Mouse (Mus musculus): Measurements from ENCODE around the gene Ginm1. TPM values are rescaled to one million over a fixed set of nuclear protein-coding genes. Genes with fewer than 3 reads are reported as not detected.
"Not testable (repeated sequence)": the region's sequence is repeated elsewhere in the genome, so short reads cannot be mapped to it uniquely, and the experiment has no call there.

Ginm1 gene
- polyA plus RNA-seq, 1 experiment from 2014 or later: 103 TPM

- Histone ChIP-seq H3K27ac (ENCODE audit: low read length) (peak overlapping the region; percentile 73), H3K4me3 (ENCODE audit: low read length) (peak overlapping the region; percentile 100), H3K27me3 (ENCODE audit: control insufficient read depth, insufficient read depth, low read depth, low read length) (no peaks in the 10 kb centered on the region), H3K4me1 (replicated peaks; ENCODE audit: control insufficient read depth, insufficient read depth, low read length) (peaks cover 6% of the 10 kb centered on the region; the same call in 1 of the 2 replicates), H3K9me3 (ENCODE audit: control insufficient read depth, low read length) (no peaks in the 10 kb centered on the region), H3K4me2 (ENCODE audit: low read depth, low read length) (peak overlapping the region; percentile 83), H3K9ac (ENCODE audit: low read length) (peak overlapping the region; percentile 92), H3K36me3 (ENCODE audit: control insufficient read depth, insufficient read depth, low read length) (peaks cover 7% of the 10 kb centered on the region)
- ATAC-seq (ENCODE audit: low read depth): peak; percentile 97
- WGBS: under 1% methylated on average over 63 of the region's 77 CpGs
These were observed 12.1 kb downstream of the Ginm1 start for GRCm38 (mm10) chr10:7780238-7781176.

GRCm38 (mm10) chr10:7779751-7780237 is 12.8 kb downstream of the Ginm1 start:
- no peaks in the 10 kb centered on the region for H3K9me3 ChIP-seq (ENCODE audit: control insufficient read depth, low read length)
- peak overlapping the region; percentile 100 for H3K4me3 ChIP-seq (ENCODE audit: low read length)
- 19% methylated on average over 7 of the region's 7 CpGs for WGBS
- ATAC-seq (ENCODE audit: low read depth): no peak
- no peak overlapping the region for H3K27ac ChIP-seq (ENCODE audit: low read length)
- peak overlapping the region; percentile 92 for H3K9ac ChIP-seq (ENCODE audit: low read length)
- H3K4me1 ChIP-seq (replicated peaks; ENCODE audit: control insufficient read depth, insufficient read depth, low read length): peaks cover 6% of the 10 kb centered on the region; the same call in 1 of the 2 replicates
- H3K4me2 ChIP-seq (ENCODE audit: low read depth, low read length): peak overlapping the region; percentile 83
- H3K36me3 ChIP-seq (ENCODE audit: control insufficient read depth, insufficient read depth, low read length): peaks cover 7% of the 10 kb centered on the region
- no peaks in the 10 kb centered on the region for H3K27me3 ChIP-seq (ENCODE audit: control insufficient read depth, insufficient read depth, low read depth, low read length)

- H3K4me1 ChIP-seq (replicated peaks; ENCODE audit: control insufficient read depth, insufficient read depth, low read length): peaks cover 6% of the 10 kb centered on the region; the same call in 1 of the 2 replicates
- no peak overlapping the region for H3K4me3 ChIP-seq (ENCODE audit: low read length)
- no peak overlapping the region for H3K4me2 ChIP-seq (ENCODE audit: low read depth, low read length)
- H3K36me3 ChIP-seq (ENCODE audit: control insufficient read depth, insufficient read depth, low read length): peaks cover 12% of the 10 kb centered on the region
- no peak overlapping the region for H3K9ac ChIP-seq (ENCODE audit: low read length)
- no peak overlapping the region for H3K27ac ChIP-seq (ENCODE audit: low read length)
- H3K9me3 ChIP-seq (ENCODE audit: control insufficient read depth, low read length): no peaks in the 10 kb centered on the region
- 85% methylated on average over 3 of the region's 3 CpGs for WGBS
- ATAC-seq (ENCODE audit: low read depth): no peak
- no peaks in the 10 kb centered on the region for H3K27me3 ChIP-seq (ENCODE audit: control insufficient read depth, insufficient read depth, low read depth, low read length)
These were observed 14.3 kb downstream of the Ginm1 start for GRCm38 (mm10) chr10:7778361-7778760.

- H3K9me3 ChIP-seq (ENCODE audit: control insufficient read depth, low read length): no peaks in the 10 kb centered on the region
- WGBS: 90% methylated on average over 8 of the region's 8 CpGs
- no peak overlapping the region for H3K4me2 ChIP-seq (ENCODE audit: low read depth, low read length)
- peaks cover 6% of the 10 kb centered on the region; the same call in 1 of the 2 replicates for H3K4me1 ChIP-seq (replicated peaks; ENCODE audit: control insufficient read depth, insufficient read depth, low read length)
- H3K27ac ChIP-seq (ENCODE audit: low read length): no peak overlapping the region
- H3K9ac ChIP-seq (ENCODE audit: low read length): no peak overlapping the region
- no peaks in the 10 kb centered on the region for H3K27me3 ChIP-seq (ENCODE audit: control insufficient read depth, insufficient read depth, low read depth, low read length)
- ATAC-seq (ENCODE audit: low read depth): no peak
- no peak overlapping the region for H3K4me3 ChIP-seq (ENCODE audit: low read length)
- H3K36me3 ChIP-seq (ENCODE audit: control insufficient read depth, insufficient read depth, low read length): peaks cover 22% of the 10 kb centered on the region
These were observed 17.2 kb downstream of the Ginm1 start for GRCm38 (mm10) chr10:7775421-7775820.

- H3K4me1 ChIP-seq (replicated peaks; ENCODE audit: control insufficient read depth, insufficient read depth, low read length): no peaks in the 10 kb centered on the region
- H3K4me3 ChIP-seq (ENCODE audit: low read length): no peak overlapping the region
- peaks cover 20% of the 10 kb centered on the region for H3K36me3 ChIP-seq (ENCODE audit: control insufficient read depth, insufficient read depth, low read length)
- no peak overlapping the region for H3K4me2 ChIP-seq (ENCODE audit: low read depth, low read length)
- no peak overlapping the region for H3K27ac ChIP-seq (ENCODE audit: low read length)
- H3K27me3 ChIP-seq (ENCODE audit: control insufficient read depth, insufficient read depth, low read depth, low read length): no peaks in the 10 kb centered on the region
- ATAC-seq (ENCODE audit: low read depth): no peak
- no peak overlapping the region for H3K9ac ChIP-seq (ENCODE audit: low read length)
- 91% methylated on average over 1 of the region's 1 CpGs for WGBS
- H3K9me3 ChIP-seq (ENCODE audit: control insufficient read depth, low read length): no peaks in the 10 kb centered on the region
These were observed 19.9 kb downstream of the Ginm1 start for GRCm38 (mm10) chr10:7772769-7773168.

GRCm38 (mm10) chr10:7772346-7772745 is 20.3 kb downstream of the Ginm1 start:
- WGBS: 97% methylated on average over 4 of the region's 4 CpGs
- ATAC-seq (ENCODE audit: low read depth): no peak
- Histone ChIP-seq H3K4me3 (ENCODE audit: low read length) (no peak overlapping the region), H3K9ac (ENCODE audit: low read length) (no peak overlapping the region), H3K27me3 (ENCODE audit: control insufficient read depth, insufficient read depth, low read depth, low read length) (no peaks in the 10 kb centered on the region), H3K4me2 (ENCODE audit: low read depth, low read length) (no peak overlapping the region), H3K4me1 (replicated peaks; ENCODE audit: control insufficient read depth, insufficient read depth, low read length) (no peaks in the 10 kb centered on the region), H3K36me3 (ENCODE audit: control insufficient read depth, insufficient read depth, low read length) (peaks cover 23% of the 10 kb centered on the region), H3K27ac (ENCODE audit: low read length) (no peak overlapping the region), H3K9me3 (ENCODE audit: control insufficient read depth, low read length) (no peaks in the 10 kb centered on the region)

GRCm38 (mm10) chr10:7757544-7757943 is 35.1 kb downstream of the Ginm1 start:
- H3K9me3 ChIP-seq (ENCODE audit: control insufficient read depth, low read length): no peaks in the 10 kb centered on the region
- H3K36me3 ChIP-seq (ENCODE audit: control insufficient read depth, insufficient read depth, low read length): peaks cover 14% of the 10 kb centered on the region
- no peak overlapping the region for H3K4me2 ChIP-seq (ENCODE audit: low read depth, low read length)
- no peak overlapping the region for H3K4me3 ChIP-seq (ENCODE audit: low read length)
- H3K4me1 ChIP-seq (replicated peaks; ENCODE audit: control insufficient read depth, insufficient read depth, low read length): no peaks in the 10 kb centered on the region
- H3K27me3 ChIP-seq (ENCODE audit: control insufficient read depth, insufficient read depth, low read depth, low read length): no peaks in the 10 kb centered on the region
- no peak for ATAC-seq (ENCODE audit: low read depth)
- 86% methylated on average over 2 of the region's 2 CpGs for WGBS
- no peak overlapping the region for H3K27ac ChIP-seq (ENCODE audit: low read length)
- H3K9ac ChIP-seq (ENCODE audit: low read length): no peak overlapping the region

- no peaks in the 10 kb centered on the region for H3K9me3 ChIP-seq (ENCODE audit: control insufficient read depth, low read length)
- H3K4me2 ChIP-seq (ENCODE audit: low read depth, low read length): no peak overlapping the region
- H3K36me3 ChIP-seq (ENCODE audit: control insufficient read depth, insufficient read depth, low read length): peaks cover 20% of the 10 kb centered on the region
- H3K27ac ChIP-seq (ENCODE audit: low read length): no peak overlapping the region
- WGBS: 87% methylated on average over 6 of the region's 6 CpGs
- H3K9ac ChIP-seq (ENCODE audit: low read length): no peak overlapping the region
- no peaks in the 10 kb centered on the region for H3K27me3 ChIP-seq (ENCODE audit: control insufficient read depth, insufficient read depth, low read depth, low read length)
- no peak overlapping the region for H3K4me3 ChIP-seq (ENCODE audit: low read length)
- no peak for ATAC-seq (ENCODE audit: low read depth)
- no peaks in the 10 kb centered on the region for H3K4me1 ChIP-seq (replicated peaks; ENCODE audit: control insufficient read depth, insufficient read depth, low read length)
These were observed 43.9 kb downstream of the Ginm1 start for GRCm38 (mm10) chr10:7748752-7749151.

- peaks cover 22% of the 10 kb centered on the region for H3K36me3 ChIP-seq (ENCODE audit: control insufficient read depth, insufficient read depth, low read length)
- H3K27ac ChIP-seq (ENCODE audit: low read length); H3K9me3 ChIP-seq (ENCODE audit: control insufficient read depth, low read length); H3K4me1 ChIP-seq (replicated peaks; ENCODE audit: control insufficient read depth, insufficient read depth, low read length); H3K4me3 ChIP-seq (ENCODE audit: low read length); H3K9ac ChIP-seq (ENCODE audit: low read length); H3K27me3 ChIP-seq (ENCODE audit: control insufficient read depth, insufficient read depth, low read depth, low read length); ATAC-seq (ENCODE audit: low read depth); H3K4me2 ChIP-seq (ENCODE audit: low read depth, low read length): not testable (repeated sequence)
- 95% methylated on average over 6 of the region's 6 CpGs for WGBS
These were observed 47.1 kb downstream of the Ginm1 start for GRCm38 (mm10) chr10:7745528-7745927.
